Mouse (Mus musculus) lung, postnatal 0 days (tissue): ENCODE data around the gene Ubxn10. TPM values are rescaled to one million over a fixed set of nuclear protein-coding genes. Genes with fewer than 3 reads are reported as not detected.

ENCODE experiments used
- ATAC-seq: fragments of 200-750 bp; cut with Nextera tagmentation; 2 replicates; pipeline ENCODE4 v1.8.0; 2017; ENCODE audit warnings: moderate library complexity
- DNase-seq: peaks from one replicate; pipeline ENCODE4 v3.0.0-alpha.2; 2016; ENCODE audit warnings: low spot score
- H3K27ac ChIP-seq: fragments of 300-500 bp; sonication (generic); 2 replicates; pipeline ENCODE4 v1.5.1; 2014; ENCODE audit warnings: antibody characterized with exemption, mild to moderate bottlenecking, low read length, mixed read lengths
- H3K27me3 ChIP-seq: fragments of 300-500 bp; sonication (generic); replicated peaks from 2 replicates; pipeline ENCODE4 v1.6.1; 2014; ENCODE audit warnings: low read length, mixed read lengths; ENCODE audit not compliant: insufficient read depth
- H3K36me3 ChIP-seq: fragments of 300-500 bp; sonication (generic); 2 replicates; pipeline ENCODE4 v1.6.1; 2014; ENCODE audit warnings: low read length, mixed read lengths; ENCODE audit not compliant: insufficient read depth
- H3K4me1 ChIP-seq: fragments of 300-500 bp; sonication (generic); 2 replicates; pipeline ENCODE4 v1.6.1; 2014; ENCODE audit warnings: antibody characterized with exemption, low read depth, low read length, mixed read lengths; ENCODE audit not compliant: insufficient read depth
- H3K4me2 ChIP-seq: fragments of 300-500 bp; sonication (generic); replicated peaks from 2 replicates; pipeline ENCODE4 v1.6.1; 2014; ENCODE audit warnings: low read depth, mild to moderate bottlenecking, low read length, moderate library complexity, mixed read lengths
- H3K4me3 ChIP-seq: fragments of 300-500 bp; sonication (generic); 2 replicates; pipeline ENCODE4 v1.5.1; 2014; ENCODE audit warnings: low read depth, low read length
- H3K9ac ChIP-seq: fragments of 300-500 bp; sonication (generic); replicated peaks from 2 replicates; pipeline ENCODE4 v1.6.1; 2014; ENCODE audit warnings: low read depth, mild to moderate bottlenecking
- H3K9me3 ChIP-seq: fragments of 300-500 bp; sonication (generic); 2 replicates; pipeline ENCODE4 v1.6.1; 2016; ENCODE audit warnings: low read length, mixed read lengths
- CTCF ChIP-seq: IDR thresholded peaks from 2 replicates; pipeline ENCODE4 v1.5.1; 2016; ENCODE audit warnings: antibody characterized with exemption, mild to moderate bottlenecking
- EP300 ChIP-seq: IDR thresholded peaks from 2 replicates; pipeline ENCODE4 v1.6.1; 2016; ENCODE audit warnings: antibody characterized with exemption, mild to moderate bottlenecking, control low read depth
- WGBS: fragments of 180-500 bp; shearing (Covaris S2); extraction: QIAGEN DNeasy Blood & Tissue Kit; methylation state at CpG from one replicate; pipeline ENCODE4 v1.1.7; 2014; 5-methylcytosine and 5-hydroxymethylcytosine counted together
- polyA plus RNA-seq: library from polyadenylated mRNA; unstranded; fragments of >200 nt; fragmentation: Nextera tagmentation; extraction: Ambion mirVana; gene quantifications from 2 replicates; pipeline ENCODE4 v1.2.1, GENCODE M21; 2015

Ubxn10 gene
- polyA plus RNA-seq, 1 experiment from 2014 or later, result 10.1 TPM

GRCm38 (mm10) chr4:138702031-138702430 is 34.9 kb downstream of the Ubxn10 start:
- Histone ChIP-seq H3K9me3 (no peaks in the 10 kb centered on the region), H3K9ac (no peak overlapping the region), H3K4me1 (no peaks in the 10 kb centered on the region), H3K36me3 (no peaks in the 10 kb centered on the region), H3K27ac (no peak overlapping the region), H3K4me3 (no peak overlapping the region), H3K4me2 (no peak overlapping the region), H3K27me3 (no peaks in the 10 kb centered on the region)
- 47% methylated on average over 2 of the region's 2 CpGs for WGBS
- no peak for TF ChIP-seq CTCF
- TF ChIP-seq EP300, result no peak
- DNase-seq (no peak), ATAC-seq (no peak)

GRCm38 (mm10) chr4:138701111-138701510 is 35.9 kb downstream of the Ubxn10 start:
- no peaks in the 10 kb centered on the region for H3K9me3 ChIP-seq
- H3K27ac ChIP-seq, result no peak overlapping the region
- no peak overlapping the region for H3K4me2 ChIP-seq
- no peaks in the 10 kb centered on the region for H3K27me3 ChIP-seq
- DNase-seq (no peak), ATAC-seq (no peak)
- TF ChIP-seq CTCF, result no peak
- TF ChIP-seq EP300, result no peak
- no peak overlapping the region for H3K9ac ChIP-seq
- H3K4me1 ChIP-seq, result no peaks in the 10 kb centered on the region
- no peaks in the 10 kb centered on the region for H3K36me3 ChIP-seq
- 53% methylated on average over 8 of the region's 8 CpGs for WGBS
- H3K4me3 ChIP-seq, result no peak overlapping the region

- 0 out of 2 replicates have a peak, but pooled peaks have one; percentile 35 for ATAC-seq
- TF ChIP-seq EP300 (no peak), CTCF (peak; percentile 89)
- no peaks in the 10 kb centered on the region for H3K27me3 ChIP-seq
- no peaks in the 10 kb centered on the region for H3K36me3 ChIP-seq
- no peak overlapping the region for H3K4me3 ChIP-seq
- DNase-seq, result peak; percentile 82
- H3K27ac ChIP-seq, result no peak overlapping the region
- H3K4me1 ChIP-seq, result no peaks in the 10 kb centered on the region
- H3K4me2 ChIP-seq, result no peak overlapping the region
- no peaks in the 10 kb centered on the region for H3K9me3 ChIP-seq
- 21% methylated on average over 15 of the region's 15 CpGs for WGBS
- H3K9ac ChIP-seq, result no peak overlapping the region
These were observed 36.6 kb downstream of the Ubxn10 start for GRCm38 (mm10) chr4:138700184-138700982.

GRCm38 (mm10) chr4:138698296-138698695 is 38.7 kb downstream of the Ubxn10 start:
- WGBS, result 71% methylated on average over 2 of the region's 2 CpGs
- Histone ChIP-seq H3K9ac (no peak overlapping the region), H3K4me3 (no peak overlapping the region), H3K4me2 (no peak overlapping the region), H3K27ac (no peak overlapping the region), H3K4me1 (no peaks in the 10 kb centered on the region), H3K36me3 (no peaks in the 10 kb centered on the region), H3K27me3 (no peaks in the 10 kb centered on the region), H3K9me3 (no peaks in the 10 kb centered on the region)
- no peak for TF ChIP-seq CTCF
- TF ChIP-seq EP300, result no peak
- ATAC-seq (no peak), DNase-seq (no peak)

GRCm38 (mm10) chr4:138697166-138697860 is 39.7 kb downstream of the Ubxn10 start:
- Histone ChIP-seq H3K4me2 (no peak overlapping the region), H3K27me3 (no peaks in the 10 kb centered on the region), H3K9me3 (no peaks in the 10 kb centered on the region), H3K27ac (no peak overlapping the region), H3K4me1 (no peaks in the 10 kb centered on the region), H3K9ac (no peak overlapping the region), H3K36me3 (no peaks in the 10 kb centered on the region), H3K4me3 (no peak overlapping the region)
- no peak for ATAC-seq
- DNase-seq, result no peak
- no peak for TF ChIP-seq CTCF
- TF ChIP-seq EP300, result no peak
- 54% methylated on average over 9 of the region's 10 CpGs for WGBS

- no peak for TF ChIP-seq CTCF
- Histone ChIP-seq H3K4me3 (no peak overlapping the region), H3K36me3 (no peaks in the 10 kb centered on the region), H3K9me3 (no peaks in the 10 kb centered on the region), H3K9ac (no peak overlapping the region), H3K4me2 (no peak overlapping the region), H3K27ac (no peak overlapping the region), H3K4me1 (no peaks in the 10 kb centered on the region), H3K27me3 (no peaks in the 10 kb centered on the region)
- DNase-seq (no peak), ATAC-seq (no peak)
- WGBS, result 32% methylated on average over 7 of the region's 7 CpGs
These were observed 40.2 kb downstream of the Ubxn10 start for GRCm38 (mm10) chr4:138696720-138697119.
